Mouse (Mus musculus) olfactory bulb, adult 2 months (tissue): ENCODE measurements at regions not wholly inside any gene's neighbourhood (a gene's known extent, or its start where the extent isn't known, plus 50 kb on each side); places are given as distances from the start of the nearest gene placed in this dataset.

ENCODE experiments used
- CTCF ChIP-seq: fragments of 200-500 bp; IDR thresholded peaks from 2 replicates; pipeline ENCODE4 v1.5.1; 2012; ENCODE audit warnings: low read depth, mild to moderate bottlenecking, low read length, moderate library complexity; ENCODE audit not compliant: insufficient read depth
- POLR2A ChIP-seq: fragments of 200-500 bp; IDR thresholded peaks from 2 replicates; pipeline ENCODE4 v1.6.1; 2012; ENCODE audit warnings: mild to moderate bottlenecking, low read depth, low read length, moderate library complexity; ENCODE audit not compliant: insufficient read depth

- TF ChIP-seq POLR2A (no peak), CTCF (no peak)
Measured at GRCm38 (mm10) chr13:44319511-44319910, 409.8 kb upstream of the Jarid2 start.
